Mouse (Mus musculus) testis, adult 2 months (tissue): ENCODE measurements at regions not wholly inside any gene's neighbourhood (a gene's known extent, or its start where the extent isn't known, plus 50 kb on each side); places are given as distances from the start of the nearest gene placed in this dataset.

Experiments used
- H3K27ac ChIP-seq: fragments of 200-500 bp; 2 replicates; pipeline ENCODE4 v1.5.1; 2012; ENCODE audit warnings: low read depth, low read length; ENCODE audit not compliant: control insufficient read depth, insufficient read depth
- H3K27me3 ChIP-seq: fragments of 200-500 bp; 2 replicates; pipeline ENCODE4 v1.6.1; 2012; ENCODE audit warnings: mild to moderate bottlenecking, low read length, moderate library complexity; ENCODE audit not compliant: control insufficient read depth, insufficient read depth
- H3K36me3 ChIP-seq: fragments of 200-500 bp; 2 replicates; pipeline ENCODE4 v1.6.1; 2012; ENCODE audit warnings: mild to moderate bottlenecking, low read length; ENCODE audit not compliant: control insufficient read depth, insufficient read depth
- H3K4me1 ChIP-seq: fragments of 200-500 bp; 2 replicates; pipeline ENCODE4 v1.6.1; 2012; ENCODE audit warnings: low read length; ENCODE audit not compliant: control insufficient read depth, insufficient read depth
- H3K4me3 ChIP-seq: fragments of 200-500 bp; 2 replicates; pipeline ENCODE4 v1.5.1; 2012; ENCODE audit warnings: low read depth, mild to moderate bottlenecking, low read length, moderate library complexity, mixed read lengths; ENCODE audit not compliant: control insufficient read depth
- CTCF ChIP-seq: fragments of 200-500 bp; IDR thresholded peaks from 2 replicates; pipeline ENCODE4 v1.5.1; 2012; ENCODE audit warnings: low read depth, mild to moderate bottlenecking, inconsistent platforms, low read length, moderate library complexity; ENCODE audit not compliant: control insufficient read depth, insufficient read depth, insufficient replicate concordance
- POLR2A ChIP-seq: fragments of 200-500 bp; IDR thresholded peaks from 2 replicates; pipeline ENCODE4 v1.6.1; 2012; ENCODE audit warnings: low read depth, mild to moderate bottlenecking, inconsistent platforms, low read length, moderate library complexity; ENCODE audit not compliant: control insufficient read depth

DNA sequence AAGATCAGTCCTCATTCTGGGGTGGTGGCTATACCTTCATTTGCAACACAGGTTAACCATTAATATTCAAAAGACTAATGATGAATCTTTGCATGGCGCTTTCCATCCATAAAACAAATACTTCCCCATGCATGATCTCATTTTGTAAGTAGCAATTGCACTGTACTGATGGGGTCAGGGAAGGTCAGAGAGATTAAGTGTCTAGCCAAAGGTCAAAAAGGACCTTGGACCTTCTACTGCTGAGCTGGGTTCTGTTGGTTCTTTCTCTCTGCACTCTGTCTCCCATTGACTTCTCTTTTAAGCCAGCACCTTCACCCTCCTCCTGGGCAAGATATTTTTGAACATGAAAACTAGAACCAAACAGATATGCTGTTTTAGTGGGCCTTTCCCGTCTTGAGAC, 161.9 kb upstream of the Bcl6 start:
- Histone ChIP-seq H3K4me1 (no peaks in the 10 kb centered on the region), H3K27ac (no peak overlapping the region)

DNA sequence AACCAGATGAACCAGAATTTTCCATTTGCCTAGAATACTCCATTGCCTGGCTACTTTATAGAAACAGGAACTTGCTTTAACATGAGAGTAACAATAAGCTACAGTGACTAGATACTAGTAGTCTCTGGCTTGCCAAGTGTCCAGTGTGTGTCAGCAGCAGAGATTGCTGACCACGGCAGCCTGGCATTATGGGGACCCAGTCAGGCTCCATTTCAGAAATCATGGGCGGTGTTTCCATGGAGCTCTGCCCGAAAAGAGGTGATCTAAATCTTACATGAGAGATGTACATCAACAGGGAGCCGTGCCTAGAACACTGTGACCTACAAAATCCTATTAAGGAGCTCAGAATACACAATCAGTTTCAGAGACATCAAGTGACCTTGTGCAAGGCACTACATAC, 160.8 kb upstream of the Bcl6 start:
- TF ChIP-seq CTCF = no peak
- TF ChIP-seq POLR2A = no peak
- Histone ChIP-seq H3K27me3 (no peaks in the 10 kb centered on the region), H3K4me1 (no peaks in the 10 kb centered on the region), H3K27ac (no peak overlapping the region), H3K4me3 (no peak overlapping the region), H3K36me3 (no peaks in the 10 kb centered on the region)

More for the DNA sequence above, 161.9 kb upstream of the Bcl6 start:
- Histone ChIP-seq H3K4me3 (no peak overlapping the region), H3K27me3 (no peaks in the 10 kb centered on the region), H3K36me3 (no peaks in the 10 kb centered on the region)
- TF ChIP-seq CTCF (no peak), POLR2A (no peak)

DNA sequence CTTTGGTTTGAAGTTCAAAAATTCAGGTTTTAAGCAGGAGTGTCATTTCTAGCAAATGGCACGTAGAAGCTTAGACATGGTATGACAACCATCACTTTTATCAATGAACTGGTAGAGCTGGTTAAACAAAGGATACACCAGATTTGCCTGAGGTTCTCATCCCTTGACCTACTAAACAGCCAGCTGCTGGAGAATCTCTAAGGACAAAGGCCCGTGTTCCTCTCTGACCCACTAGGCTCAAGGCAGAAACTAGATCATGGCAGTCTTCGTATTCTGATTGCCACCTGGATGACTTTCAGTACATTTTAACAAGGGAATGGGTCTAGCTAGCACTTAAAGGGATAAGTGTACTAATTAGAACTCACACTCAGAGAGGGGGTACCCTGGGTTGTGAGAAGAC, 155.2 kb upstream of the Bcl6 start:
- no peak overlapping the region for H3K27ac ChIP-seq
- no peaks in the 10 kb centered on the region for H3K27me3 ChIP-seq
- no peaks in the 10 kb centered on the region for H3K36me3 ChIP-seq
- TF ChIP-seq POLR2A = no peak
- TF ChIP-seq CTCF = no peak
- H3K4me1 ChIP-seq = no peaks in the 10 kb centered on the region
- no peak overlapping the region for H3K4me3 ChIP-seq

DNA sequence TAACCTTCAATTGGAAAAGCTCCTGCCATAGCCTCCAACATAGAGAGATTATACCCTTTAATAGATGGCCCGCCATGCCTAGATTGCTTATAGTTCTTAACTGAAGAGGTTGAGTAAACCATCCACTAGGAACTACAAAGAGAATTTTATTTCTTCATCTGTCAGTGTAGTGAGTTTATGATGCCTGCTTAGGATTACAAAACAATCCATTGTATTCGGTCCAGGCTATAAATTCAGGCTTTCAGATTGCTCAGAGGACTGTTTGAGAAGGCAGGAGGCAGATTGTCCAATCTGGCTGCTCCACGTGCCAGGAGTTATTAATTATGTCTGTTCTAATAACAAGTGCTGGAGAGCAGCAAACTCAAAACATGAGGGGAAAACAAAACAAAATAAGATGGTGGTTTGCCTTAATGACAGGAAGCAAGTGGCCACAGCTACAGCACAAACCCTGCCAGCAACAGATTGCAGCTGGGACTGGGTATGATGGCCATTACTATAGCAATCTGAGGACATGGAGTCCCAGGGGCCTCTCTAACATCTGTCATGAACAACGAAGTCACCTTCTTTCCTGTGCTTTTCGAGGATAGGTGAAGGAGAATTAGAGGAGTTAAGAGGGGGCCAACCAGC, 154.4 kb upstream of the Bcl6 start:
- TF ChIP-seq POLR2A (no peak), CTCF (no peak)
- no peak overlapping the region for H3K27ac ChIP-seq
- no peaks in the 10 kb centered on the region for H3K36me3 ChIP-seq
- H3K4me1 ChIP-seq = no peaks in the 10 kb centered on the region
- H3K27me3 ChIP-seq = no peaks in the 10 kb centered on the region
- no peak overlapping the region for H3K4me3 ChIP-seq

DNA sequence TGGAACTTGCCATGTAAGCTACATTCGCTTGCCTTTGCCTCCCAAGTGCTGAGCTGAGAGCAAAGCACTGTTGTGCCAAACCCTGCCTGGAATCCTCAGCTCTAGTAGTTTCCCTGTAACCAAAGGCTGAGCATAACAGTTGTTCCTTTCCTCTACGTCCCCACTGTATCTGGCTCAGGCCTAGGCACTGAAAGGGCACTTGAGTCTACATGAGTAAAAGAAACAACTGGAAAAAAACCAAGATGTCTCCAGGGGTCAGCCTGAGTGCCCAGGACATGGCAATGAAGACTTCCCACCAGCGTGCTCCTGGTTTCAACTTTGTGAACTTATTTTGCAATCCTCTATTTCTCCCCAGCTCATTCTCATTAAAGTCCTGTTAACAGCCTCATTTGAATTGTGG, 150.5 kb upstream of the Bcl6 start:
- H3K27me3 ChIP-seq = no peaks in the 10 kb centered on the region
- no peak overlapping the region for H3K4me3 ChIP-seq
- H3K36me3 ChIP-seq = no peaks in the 10 kb centered on the region
- H3K4me1 ChIP-seq = no peaks in the 10 kb centered on the region
- no peak overlapping the region for H3K27ac ChIP-seq
- no peak for TF ChIP-seq CTCF
- TF ChIP-seq POLR2A = no peak

DNA sequence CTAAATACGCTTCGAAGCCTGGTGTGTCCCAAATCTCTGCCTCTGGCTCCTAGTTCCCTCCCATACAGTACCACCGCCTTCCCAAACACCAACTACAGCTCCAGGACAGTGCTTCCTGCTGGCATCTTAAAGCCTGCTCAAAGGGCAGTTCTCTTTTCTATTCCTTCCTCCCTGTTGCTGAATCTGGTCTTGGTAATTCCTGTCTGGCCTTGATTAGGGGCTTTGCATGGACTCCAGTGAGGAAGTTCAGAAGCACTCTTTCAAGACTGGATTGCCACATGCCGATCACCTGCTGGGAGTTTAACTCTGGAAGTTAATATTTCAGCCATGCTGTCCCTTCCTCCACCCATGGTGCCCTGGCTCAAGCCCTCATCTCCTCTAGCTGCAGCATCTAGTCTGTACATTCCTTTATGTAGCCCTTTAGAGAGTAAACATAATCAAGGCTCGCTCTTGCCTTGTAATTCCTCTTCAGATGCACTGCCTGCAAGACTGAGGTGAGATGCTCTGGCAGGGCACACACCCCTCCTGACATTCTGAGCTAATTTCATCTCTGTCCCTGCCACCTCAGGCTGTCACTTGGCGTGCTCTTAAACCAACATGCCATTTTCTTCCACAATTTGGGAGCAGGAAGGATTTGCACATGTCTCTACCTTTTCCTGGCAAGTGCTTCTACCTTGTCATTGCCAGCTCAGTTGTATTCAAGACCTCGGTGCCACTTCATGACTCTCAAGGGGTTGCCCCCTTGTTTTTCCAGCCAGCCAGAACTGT, 148.8 kb upstream of the Bcl6 start:
- Histone ChIP-seq H3K36me3 (no peaks in the 10 kb centered on the region), H3K27me3 (no peaks in the 10 kb centered on the region), H3K4me3 (no peak overlapping the region), H3K4me1 (no peaks in the 10 kb centered on the region), H3K27ac (no peak overlapping the region)
- no peak for TF ChIP-seq POLR2A
- TF ChIP-seq CTCF = no peak

DNA sequence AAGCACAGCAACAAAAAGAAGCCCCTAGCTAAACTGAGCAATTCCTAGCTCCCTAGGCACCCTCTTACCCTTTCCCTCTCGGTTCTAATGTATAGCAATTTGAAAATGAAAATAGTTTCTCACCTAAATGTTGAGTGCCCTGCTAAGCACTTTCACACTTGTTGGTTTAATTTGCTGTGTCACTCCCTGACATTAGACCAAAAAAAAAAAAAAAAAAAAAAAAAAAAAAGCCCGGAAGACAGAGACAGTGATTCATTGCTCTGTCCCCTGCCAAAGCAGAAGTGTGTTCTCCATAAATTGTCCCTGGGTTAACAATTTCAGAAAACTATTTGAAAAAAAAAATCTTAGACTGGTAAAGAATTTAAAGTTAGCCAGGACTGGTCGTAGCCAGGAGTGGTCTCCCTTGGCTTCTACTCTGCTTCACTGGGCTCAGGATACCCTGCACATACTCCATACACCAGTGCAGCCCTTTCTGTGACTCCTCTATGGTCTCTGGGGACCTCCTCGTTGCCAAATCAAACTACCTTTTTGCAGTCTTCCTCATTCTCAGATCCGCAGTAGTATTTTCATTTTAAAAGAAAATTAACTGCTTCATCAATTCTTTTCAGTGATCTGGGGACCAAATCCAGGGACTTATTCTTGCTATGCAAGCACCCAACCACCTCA, 148.0 kb upstream of the Bcl6 start:
- Histone ChIP-seq H3K27me3 (no peaks in the 10 kb centered on the region), H3K4me3 (no peak overlapping the region), H3K36me3 (no peaks in the 10 kb centered on the region), H3K27ac (no peak overlapping the region), H3K4me1 (no peaks in the 10 kb centered on the region)
- TF ChIP-seq POLR2A (no peak), CTCF (no peak)
